Mouse (Mus musculus) lung, embryonic 16.5 days (tissue): ENCODE measurements around the gene Cfp. TPM values are rescaled to one million over a fixed set of nuclear protein-coding genes. Genes with fewer than 3 reads are reported as not detected.

ENCODE experiments used
- ATAC-seq: fragments of 200-750 bp; cut with Nextera tagmentation; 2 replicates; pipeline ENCODE4 v1.8.0; 2017; ENCODE audit warnings: low read depth, mild to moderate bottlenecking, moderate library complexity
- H3K27ac ChIP-seq: fragments of 300-500 bp; sonication (generic); 2 replicates; pipeline ENCODE4 v1.5.1; 2014; ENCODE audit warnings: mild to moderate bottlenecking, control low read depth, low read length
- H3K27me3 ChIP-seq: fragments of 300-500 bp; sonication (generic); 2 replicates; pipeline ENCODE4 v1.6.1; 2014; ENCODE audit warnings: low read depth, low read length, mixed read lengths; ENCODE audit not compliant: control insufficient read depth, insufficient read depth
- H3K36me3 ChIP-seq: fragments of 300-500 bp; sonication (generic); 2 replicates; pipeline ENCODE4 v1.6.1; 2014; ENCODE audit warnings: low read length; ENCODE audit not compliant: control insufficient read depth, insufficient read depth
- H3K4me1 ChIP-seq: fragments of 300-500 bp; sonication (generic); replicated peaks from 2 replicates; pipeline ENCODE4 v1.6.1; 2014; ENCODE audit warnings: low read length, mixed read lengths; ENCODE audit not compliant: control insufficient read depth, insufficient read depth
- H3K4me2 ChIP-seq: fragments of 300-500 bp; sonication (generic); 2 replicates; pipeline ENCODE4 v1.6.1; 2014; ENCODE audit warnings: low read depth, low read length, control low read depth
- H3K4me3 ChIP-seq: fragments of 300-500 bp; sonication (generic); 2 replicates; pipeline ENCODE4 v1.5.1; 2014; ENCODE audit warnings: mild to moderate bottlenecking, low read length, control low read depth
- H3K9ac ChIP-seq: fragments of 300-500 bp; sonication (generic); 2 replicates; pipeline ENCODE4 v1.6.1; 2014; ENCODE audit warnings: low read length, control low read depth
- H3K9me3 ChIP-seq: fragments of 300-500 bp; sonication (generic); 2 replicates; pipeline ENCODE4 v1.6.1; 2016; ENCODE audit warnings: low read length; ENCODE audit not compliant: control insufficient read depth
- WGBS: fragments of 180-500 bp; shearing (Covaris S2); extraction: QIAGEN DNeasy Blood & Tissue Kit; methylation state at CpG from one replicate; pipeline ENCODE4 v1.1.7; 2014; 5-methylcytosine and 5-hydroxymethylcytosine counted together
- polyA plus RNA-seq: library from polyadenylated mRNA; unstranded; fragments of >200 nt; fragmentation: Nextera tagmentation; extraction: Ambion mirVana; gene quantifications from 2 replicates; pipeline ENCODE4 v1.2.1, GENCODE M21; 2015

Gene Cfp
- 8.0 and 11.9 TPM in 2 replicates for polyA plus RNA-seq

GRCm38 (mm10) chrX:20931364-20931763 lies at the start of gene Cfp:
Gene Cfp, minus strand, starts transcription at chrX:20931555.
- Histone ChIP-seq H3K4me2 (no peak within 1 kb of the TSS), H3K27ac (no peak within 1 kb of the TSS), H3K36me3 (no peaks in the 10 kb centered on the region), H3K27me3 (no peaks in the 10 kb centered on the region), H3K9ac (no peak within 1 kb of the TSS), H3K4me1 (no peaks in the 10 kb centered on the region), H3K4me3 (no peak within 1 kb of the TSS), H3K9me3 (no peaks in the 10 kb centered on the region)
- WGBS, result 82% methylated on average over 1 of the region's 1 CpGs
- ATAC-seq, result no peak

DNA sequence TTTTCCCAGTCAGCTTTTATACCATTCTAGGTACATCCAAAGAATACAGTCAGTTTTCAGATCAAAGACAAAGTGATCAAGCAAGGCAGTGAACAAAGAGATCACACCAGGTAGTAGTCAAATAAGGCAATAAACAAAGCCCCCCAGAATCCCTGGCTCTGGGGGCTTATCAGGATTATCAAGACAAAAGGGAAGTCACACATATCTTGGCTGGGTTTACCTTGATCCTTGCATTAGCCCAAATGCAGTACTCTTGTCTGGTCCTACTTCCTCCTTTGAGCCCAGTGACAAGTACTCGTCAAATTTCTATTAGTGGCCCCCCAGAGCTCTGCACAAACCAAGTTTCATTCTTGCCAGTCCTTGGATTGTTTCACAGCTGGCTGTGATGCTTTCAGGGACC lies 49.5 kb upstream of the Cfp start:
- Histone ChIP-seq H3K36me3 (no peaks in the 10 kb centered on the region), H3K4me1 (no peaks in the 10 kb centered on the region), H3K27me3 (no peaks in the 10 kb centered on the region), H3K4me3 (no peak overlapping the region), H3K9me3 (no peaks in the 10 kb centered on the region), H3K9ac (no peak overlapping the region), H3K27ac (no peak overlapping the region), H3K4me2 (no peak overlapping the region)
- no peak for ATAC-seq
- WGBS, result 40% methylated on average over 1 of the region's 1 CpGs

DNA sequence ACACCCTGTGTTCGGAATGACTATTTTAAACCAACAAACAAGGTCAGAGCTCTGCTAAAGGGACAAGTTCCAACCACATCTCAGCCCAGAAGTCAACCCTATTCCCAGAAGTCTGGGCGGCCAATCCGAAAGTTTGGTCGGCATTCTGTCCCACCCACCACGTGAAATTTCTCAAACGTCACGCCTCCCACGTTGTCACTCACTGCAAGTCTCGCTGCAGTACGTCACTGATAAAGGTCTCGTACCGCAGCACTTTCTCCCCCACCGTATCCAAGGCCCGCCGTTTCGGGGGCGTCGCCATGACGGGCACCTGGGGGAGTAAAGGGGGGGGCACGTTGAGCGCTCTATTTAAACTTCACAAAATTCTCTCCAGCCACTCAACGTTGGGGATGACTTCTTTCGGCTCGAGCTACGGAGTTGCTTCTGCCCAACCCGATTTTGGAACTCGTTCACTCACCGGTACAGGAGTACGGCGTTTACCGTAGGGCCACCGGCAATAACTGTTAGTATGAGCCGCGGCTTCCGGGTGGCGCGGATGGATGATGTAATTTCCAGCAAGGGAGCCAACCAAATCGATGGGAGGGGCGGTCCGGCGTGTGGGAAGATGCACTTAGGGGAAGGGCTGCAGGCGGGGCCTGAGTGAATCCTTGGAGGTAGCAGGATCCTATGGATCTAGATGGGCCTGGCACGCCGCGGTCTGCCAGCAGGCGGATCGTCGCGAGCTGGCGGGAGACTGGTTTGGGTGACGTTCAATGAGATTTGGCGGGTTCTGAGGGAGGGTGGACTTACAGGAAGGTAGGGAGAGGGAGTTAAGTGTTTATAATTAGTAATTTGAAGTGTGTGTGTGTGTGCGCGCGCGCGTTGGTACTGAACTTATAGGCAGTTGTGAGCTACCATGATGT lies 30.4 kb upstream of the Cfp start, which contains the start of gene Uxt:
TSS of gene Uxt (minus strand) at position 541 of the 902 bp plus-strand sequence.
- WGBS, result 9% methylated on average over 57 of the region's 57 CpGs
- Histone ChIP-seq H3K27ac (peak within 1 kb of the TSS; percentile 72), H3K4me3 (peak within 1 kb of the TSS; percentile 60), H3K9me3 (no peaks in the 10 kb centered on the region), H3K36me3 (no peaks in the 10 kb centered on the region), H3K9ac (peak within 1 kb of the TSS; percentile 62), H3K4me1 (no peaks in the 10 kb centered on the region; the same call in 1 of the 2 replicates), H3K4me2 (peak within 1 kb of the TSS; percentile 53), H3K27me3 (no peaks in the 10 kb centered on the region)
- ATAC-seq, result peak; percentile 98

DNA sequence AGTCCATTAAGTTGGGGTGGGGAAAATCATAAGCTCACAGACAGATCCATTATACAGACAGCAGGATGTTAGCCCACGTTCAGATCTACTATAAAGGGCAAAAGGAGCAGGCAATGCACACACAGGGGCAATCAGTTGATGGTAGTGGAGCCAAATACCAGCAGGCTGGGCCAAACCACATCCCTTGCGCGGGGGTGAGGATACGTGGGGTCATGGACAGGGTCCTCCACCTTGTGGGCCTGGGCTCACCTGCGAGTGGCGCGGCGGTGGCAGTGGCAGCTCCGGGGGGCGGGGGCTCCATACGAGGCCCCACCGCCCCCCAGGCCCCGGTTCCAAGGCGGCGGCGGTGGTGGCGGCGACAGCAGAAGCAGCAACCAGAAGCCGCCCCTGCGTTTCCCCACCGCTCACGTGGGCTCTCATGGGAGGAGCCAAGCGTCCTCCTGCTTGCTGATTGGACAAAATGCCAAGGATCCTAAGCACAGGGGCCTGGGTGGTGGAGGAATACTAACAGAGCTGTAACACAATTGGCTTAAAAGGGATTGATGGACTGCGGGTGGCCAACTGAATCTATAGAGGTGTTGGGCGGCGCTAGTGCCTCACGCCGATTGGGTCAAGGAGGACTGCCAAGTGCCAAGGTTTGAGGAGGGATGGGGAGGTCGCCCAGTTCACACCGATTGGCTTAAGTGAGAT lies 19.0 kb upstream of the Cfp start, which contains the start of gene Elk1:
TSS of gene Elk1 (minus strand) at position 418 of the 690 bp plus-strand sequence.
- peak; percentile 98 for ATAC-seq
- Histone ChIP-seq H3K9ac (peak within 1 kb of the TSS; percentile 76), H3K4me1 (no peaks in the 10 kb centered on the region)

GRCm38 (mm10) chrX:20946055-20946454 lies 14.7 kb upstream of the Cfp start:
- no peaks in the 10 kb centered on the region for H3K4me1 ChIP-seq
- H3K27ac ChIP-seq, result no peak overlapping the region
- 12% methylated on average over 4 of the region's 4 CpGs for WGBS
- H3K4me2 ChIP-seq, result no peak overlapping the region
- no peaks in the 10 kb centered on the region for H3K27me3 ChIP-seq
- H3K9me3 ChIP-seq, result no peaks in the 10 kb centered on the region
- ATAC-seq, result no peak
- H3K4me3 ChIP-seq, result no peak overlapping the region
- H3K36me3 ChIP-seq, result no peaks in the 10 kb centered on the region
- H3K9ac ChIP-seq, result no peak overlapping the region

More for the DNA sequence above, 19.0 kb upstream of the Cfp start, which contains the start of gene Elk1:
- 12% methylated on average over 26 of the region's 30 CpGs for WGBS
- H3K36me3 ChIP-seq, result no peaks in the 10 kb centered on the region
- no peaks in the 10 kb centered on the region for H3K27me3 ChIP-seq
- peak within 1 kb of the TSS; percentile 68 for H3K4me3 ChIP-seq
- no peak within 1 kb of the TSS; the same call in 1 of the 2 replicates for H3K27ac ChIP-seq
- no peaks in the 10 kb centered on the region for H3K9me3 ChIP-seq
- peak within 1 kb of the TSS; percentile 55 for H3K4me2 ChIP-seq

- Histone ChIP-seq H3K9me3 (no peaks in the 10 kb centered on the region), H3K27me3 (no peaks in the 10 kb centered on the region), H3K4me3 (no peak overlapping the region), H3K36me3 (0 out of 2 replicates have a peak, but pooled peaks cover 2% of the 10 kb centered on the region), H3K4me2 (no peak overlapping the region), H3K27ac (no peak overlapping the region), H3K4me1 (no peaks in the 10 kb centered on the region), H3K9ac (no peak overlapping the region)
- ATAC-seq, result no peak
- WGBS, result 86% methylated on average over 1 of the region's 1 CpGs
These were observed 608 bp upstream of the Cfp start for GRCm38 (mm10) chrX:20931963-20932362.

DNA sequence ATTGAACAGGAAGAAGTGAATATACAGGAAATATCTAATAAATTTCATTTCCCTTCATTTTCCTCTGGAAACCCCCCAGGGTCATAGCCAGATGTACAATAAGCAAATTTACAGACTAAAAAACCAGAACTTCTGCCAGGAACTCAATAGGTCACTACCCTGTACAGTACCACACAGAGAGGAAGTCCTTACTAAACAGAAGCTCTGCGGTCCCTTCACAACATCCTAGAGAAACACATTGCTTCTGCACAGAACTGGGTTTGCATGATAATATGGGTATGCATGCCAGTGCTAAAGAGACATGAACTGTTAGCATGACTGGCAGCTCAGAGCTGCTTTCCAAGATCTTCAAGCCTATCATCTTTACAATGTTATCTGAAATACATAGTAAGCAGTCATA lies 1.5 kb downstream of the Cfp start:
- 79% methylated on average over 1 of the region's 1 CpGs for WGBS
- Histone ChIP-seq H3K4me3 (no peak overlapping the region), H3K9ac (no peak overlapping the region), H3K4me2 (no peak overlapping the region), H3K9me3 (no peaks in the 10 kb centered on the region), H3K36me3 (no peaks in the 10 kb centered on the region), H3K4me1 (no peaks in the 10 kb centered on the region), H3K27me3 (no peaks in the 10 kb centered on the region), H3K27ac (no peak overlapping the region)
- ATAC-seq, result no peak

GRCm38 (mm10) chrX:20924976-20925375 lies 6.4 kb downstream of the Cfp start:
- Histone ChIP-seq H3K4me2 (no peak overlapping the region), H3K36me3 (no peaks in the 10 kb centered on the region), H3K4me1 (0 out of 2 replicates have a peak, but pooled peaks cover 3% of the 10 kb centered on the region), H3K27ac (no peak overlapping the region), H3K27me3 (no peaks in the 10 kb centered on the region; the same call in 1 of the 2 replicates), H3K9me3 (no peaks in the 10 kb centered on the region), H3K9ac (no peak overlapping the region), H3K4me3 (no peak overlapping the region)
- no peak for ATAC-seq

DNA sequence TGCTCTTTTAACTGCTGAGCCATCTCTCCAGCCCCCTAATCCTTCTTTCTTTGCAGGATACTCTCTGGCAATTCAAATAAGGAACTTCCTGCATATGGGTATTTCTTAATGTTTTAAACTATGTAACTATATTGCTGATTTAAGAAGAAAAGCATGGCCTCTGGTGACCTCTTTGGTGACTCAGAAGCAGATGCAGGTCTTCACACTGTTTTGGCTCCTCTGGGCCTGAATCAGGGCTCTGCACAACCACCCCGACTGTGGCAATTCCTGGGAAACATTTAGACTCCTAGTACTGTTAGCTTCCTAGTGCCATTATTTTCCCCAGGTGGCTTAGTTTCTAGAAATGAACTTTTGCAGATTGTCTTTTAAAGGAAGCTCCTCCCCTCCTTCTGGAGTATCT lies 7.8 kb downstream of the Cfp start:
- Histone ChIP-seq H3K36me3 (no peaks in the 10 kb centered on the region), H3K9ac (no peak overlapping the region), H3K27ac (no peak overlapping the region), H3K4me3 (no peak overlapping the region), H3K4me2 (no peak overlapping the region), H3K27me3 (no peaks in the 10 kb centered on the region; the same call in 1 of the 2 replicates), H3K9me3 (no peaks in the 10 kb centered on the region), H3K4me1 (0 out of 2 replicates have a peak, but pooled peaks cover 3% of the 10 kb centered on the region)
- no peak for ATAC-seq
- WGBS, result 85% methylated on average over 1 of the region's 1 CpGs
